Mouse (Mus musculus): Measurements from ENCODE around the gene Nceh1.

Nceh1 gene

DNA sequence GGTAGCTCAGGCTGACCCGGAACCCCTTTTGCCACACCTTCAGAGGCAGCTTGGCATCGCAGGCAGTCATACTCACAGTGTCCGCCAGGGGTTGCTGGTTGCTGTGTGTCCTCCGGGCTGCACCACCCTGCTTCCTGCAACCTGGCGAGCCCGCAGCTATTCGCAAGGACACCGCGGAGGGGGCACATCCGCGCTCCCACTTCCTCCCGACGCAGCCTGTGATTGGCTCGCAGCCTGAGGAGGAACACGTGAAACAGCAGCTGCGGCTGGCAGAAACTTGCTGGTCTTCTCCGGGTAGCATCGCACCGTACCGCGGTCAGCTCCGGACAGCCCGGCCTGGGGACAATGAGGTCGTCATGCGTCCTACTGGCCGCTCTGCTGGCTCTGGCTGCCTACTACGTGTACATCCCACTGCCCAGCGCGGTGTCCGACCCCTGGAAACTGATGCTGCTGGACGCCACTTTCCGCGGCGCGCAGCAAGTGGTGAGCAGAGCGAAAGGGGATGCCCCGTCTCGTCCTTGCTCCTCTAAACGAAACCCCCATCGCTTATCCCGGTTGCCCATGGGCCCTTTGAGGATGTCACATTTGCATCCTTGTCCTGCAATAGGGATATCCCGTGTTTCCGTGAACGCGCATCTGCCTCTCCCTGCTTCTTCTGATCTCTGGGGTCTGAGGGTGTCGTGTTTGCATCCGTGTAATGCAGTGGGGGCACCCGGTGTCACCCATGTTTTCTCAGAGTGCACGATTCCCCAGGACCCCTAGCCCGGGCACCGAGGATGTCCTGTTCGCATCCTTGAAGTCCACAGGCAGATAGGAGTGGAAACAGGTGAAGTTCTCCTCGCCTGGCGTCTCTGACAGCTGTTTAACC is at the start of gene Nceh1:
Gene Nceh1, plus strand, starts transcription at position 233 of the 868 bp plus-strand sequence.
- DNase-seq (ENCODE audit: inconsistent age in 2 of 2, low spot score in 1 of 2) = peak; percentile 97 to 99

DNA sequence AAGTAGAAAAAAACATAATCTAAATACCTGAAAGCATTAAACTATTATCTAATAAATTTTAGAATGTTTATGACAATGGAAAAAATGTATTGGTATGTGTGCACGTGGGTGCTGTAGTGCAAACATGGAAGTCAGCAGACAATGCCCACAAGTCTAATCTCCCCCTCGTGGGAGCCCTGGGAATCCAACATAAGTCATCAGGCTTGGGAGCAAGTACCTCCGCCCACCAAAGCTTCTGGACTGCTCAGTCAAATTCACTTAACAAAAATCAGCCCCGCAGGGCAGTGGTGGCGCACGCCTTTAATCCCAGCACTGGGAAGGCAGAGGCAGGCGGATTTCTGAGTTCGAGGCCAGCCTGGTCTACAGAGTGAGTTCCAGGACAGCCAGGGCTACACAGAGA is 42.7 kb upstream of the Nceh1 start:
- no peak for DNase-seq (ENCODE audit: inconsistent age in 2 of 2, low spot score in 1 of 2)

DNA sequence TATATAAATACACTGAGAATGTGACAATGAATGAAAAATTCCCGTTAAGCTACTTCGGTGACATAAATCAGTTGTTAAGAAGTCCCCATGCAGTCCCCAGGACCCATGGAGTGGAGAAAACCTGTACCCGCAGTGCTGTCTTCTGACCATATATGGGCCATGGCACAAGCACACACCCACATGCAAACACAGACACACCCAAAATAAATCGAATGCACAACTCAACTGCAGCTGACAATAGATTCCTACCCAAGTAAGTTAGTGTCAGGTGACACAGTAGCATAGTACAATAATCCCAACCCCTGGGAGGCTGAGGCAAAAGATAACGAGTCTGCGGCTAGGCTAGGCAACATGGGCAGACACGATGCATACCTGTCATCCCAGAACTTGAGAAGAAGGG is 39.2 kb upstream of the Nceh1 start:
- no peak for DNase-seq (ENCODE audit: inconsistent age in 2 of 2, low spot score in 1 of 2)

DNA sequence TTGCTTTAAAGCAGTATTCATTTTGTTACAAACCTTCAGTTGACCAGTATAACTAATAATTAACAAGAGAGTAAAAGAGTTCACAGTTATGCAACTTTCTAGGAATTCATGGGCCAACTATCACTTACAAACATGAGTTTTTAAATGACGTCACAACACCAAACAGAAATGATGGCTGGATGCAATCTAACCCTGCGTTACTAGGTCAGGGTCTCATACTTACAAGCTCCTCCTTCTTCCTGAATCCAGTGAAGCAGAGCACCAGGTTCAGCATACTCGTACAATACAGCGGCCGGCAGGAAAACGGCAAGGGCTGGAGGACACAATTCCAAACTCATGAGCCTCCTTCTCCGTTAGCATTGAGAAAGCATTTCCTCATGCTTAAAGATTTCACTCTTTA is 37.0 kb upstream of the Nceh1 start:
- DNase-seq (ENCODE audit: inconsistent age in 2 of 2, low spot score in 1 of 2) = peak in 1 of 2 experiments; percentile 53

DNA sequence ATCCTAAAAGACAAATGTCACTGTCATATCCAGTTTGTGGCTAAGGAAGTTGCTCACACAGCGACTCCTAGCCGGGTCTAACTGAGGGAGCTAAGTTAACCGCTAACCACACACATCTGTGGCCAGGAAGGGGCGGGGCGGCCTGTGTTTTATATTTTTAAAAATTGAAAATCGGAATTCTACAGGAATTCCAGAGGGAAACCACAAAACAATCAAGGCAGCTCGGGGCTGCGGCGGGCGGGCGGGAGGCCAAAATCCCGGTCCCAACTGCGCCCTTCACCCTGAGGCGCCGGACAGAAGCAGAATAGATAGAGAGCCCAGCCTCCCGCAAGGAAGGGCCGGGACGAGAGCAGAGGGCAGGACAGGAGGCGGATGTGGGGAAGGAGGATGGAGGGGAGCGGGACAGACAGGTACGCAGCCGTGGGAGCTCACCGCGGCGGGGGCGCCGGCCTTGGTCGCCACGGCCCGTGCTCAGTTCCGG is 29.5 kb upstream of the Nceh1 start:
- DNase-seq (ENCODE audit: inconsistent age in 2 of 2, low spot score in 1 of 2) = no peak

DNA sequence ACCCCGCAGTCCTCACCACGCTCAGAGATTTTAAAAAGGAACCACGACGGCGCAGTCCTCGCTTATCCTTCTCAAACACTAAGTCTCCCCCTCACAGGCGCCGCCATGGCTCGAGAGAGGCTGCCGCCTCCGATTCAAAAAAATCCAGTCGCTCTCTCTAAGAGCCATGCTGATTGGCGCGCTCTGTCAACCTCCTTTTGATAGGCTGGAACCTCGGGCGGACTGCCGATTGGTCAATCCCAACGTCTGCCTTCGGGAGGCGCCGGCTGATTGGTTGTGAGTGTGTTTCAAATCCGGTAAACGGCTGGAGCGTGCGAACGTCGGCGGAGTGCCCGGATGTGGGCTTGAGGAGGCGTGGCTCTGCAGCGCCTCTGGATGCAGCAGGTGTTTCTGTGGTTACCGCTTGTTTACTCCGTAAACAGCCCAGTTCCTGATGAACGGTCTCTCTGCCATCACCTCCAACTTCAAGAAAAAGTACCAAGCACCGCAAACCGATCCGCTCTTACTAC is 29.0 kb upstream of the Nceh1 start, which contains the start of gene Ect2:
Gene Ect2, minus strand, starts transcription at position 178 of the 509 bp plus-strand sequence.
- DNase-seq (ENCODE audit: inconsistent age in 2 of 2, low spot score in 1 of 2) = peak; percentile 98 to 100

DNA sequence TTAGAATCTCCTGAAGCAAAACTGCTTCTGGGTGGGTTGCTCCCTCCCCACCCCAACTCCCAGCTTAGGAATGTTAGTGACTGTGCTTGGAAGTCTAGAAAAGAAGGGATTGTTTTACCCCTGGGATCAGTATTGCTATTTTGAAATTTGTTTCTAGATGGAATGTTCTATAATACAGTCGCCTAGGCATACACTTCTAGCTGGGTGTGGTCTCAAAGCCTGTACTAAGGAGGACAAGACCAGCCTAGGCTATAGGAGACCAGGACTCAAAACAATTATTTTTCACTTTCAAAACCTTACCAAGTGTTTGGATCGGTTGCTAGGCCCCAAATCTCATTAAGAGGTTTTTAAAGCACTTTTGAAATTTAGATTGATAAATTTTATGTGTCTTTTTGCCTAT is 28.5 kb upstream of the Nceh1 start:
- DNase-seq (ENCODE audit: inconsistent age in 2 of 2, low spot score in 1 of 2) = no peak

DNA sequence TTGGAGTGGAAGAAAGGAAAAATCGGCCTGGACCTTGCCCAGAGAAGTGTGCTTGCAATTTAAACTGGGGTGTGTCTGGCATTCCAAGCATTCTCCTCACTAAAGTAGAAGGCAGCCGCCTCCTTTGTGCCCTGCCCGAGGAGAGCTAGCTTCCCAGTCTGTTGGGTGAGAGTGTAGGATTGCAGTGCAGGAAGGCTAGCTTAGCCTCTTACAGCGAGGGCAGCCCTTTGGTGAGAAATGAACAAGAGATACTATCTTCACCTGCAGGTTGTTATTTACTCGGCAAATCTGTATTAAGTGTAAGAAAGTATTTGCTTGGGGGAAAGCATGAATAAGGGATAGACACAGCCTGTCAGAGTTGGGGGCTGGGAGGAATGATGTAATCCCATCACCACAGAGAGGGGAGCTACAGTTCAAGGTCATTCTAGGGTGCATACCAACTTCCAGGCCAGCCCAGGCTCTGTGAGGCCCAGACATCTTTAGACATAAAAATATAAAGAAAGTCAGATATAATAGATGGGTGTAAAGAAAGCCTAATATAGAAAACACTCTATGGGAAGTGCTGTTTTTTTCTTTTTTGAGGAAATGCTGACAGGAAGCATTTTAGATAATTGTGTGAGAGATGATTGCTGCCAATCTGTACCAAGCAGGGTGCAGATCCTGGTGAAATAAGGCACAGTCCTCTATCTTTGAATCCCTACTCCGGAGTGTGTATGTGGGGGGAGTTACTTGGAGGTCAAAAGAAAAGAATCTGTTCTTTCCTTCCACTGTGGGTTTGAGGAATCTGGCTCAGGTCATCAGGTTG is 27.5 kb upstream of the Nceh1 start:
- peak; percentile 17 to 59 for DNase-seq (ENCODE audit: inconsistent age in 2 of 2, low spot score in 1 of 2)

DNA sequence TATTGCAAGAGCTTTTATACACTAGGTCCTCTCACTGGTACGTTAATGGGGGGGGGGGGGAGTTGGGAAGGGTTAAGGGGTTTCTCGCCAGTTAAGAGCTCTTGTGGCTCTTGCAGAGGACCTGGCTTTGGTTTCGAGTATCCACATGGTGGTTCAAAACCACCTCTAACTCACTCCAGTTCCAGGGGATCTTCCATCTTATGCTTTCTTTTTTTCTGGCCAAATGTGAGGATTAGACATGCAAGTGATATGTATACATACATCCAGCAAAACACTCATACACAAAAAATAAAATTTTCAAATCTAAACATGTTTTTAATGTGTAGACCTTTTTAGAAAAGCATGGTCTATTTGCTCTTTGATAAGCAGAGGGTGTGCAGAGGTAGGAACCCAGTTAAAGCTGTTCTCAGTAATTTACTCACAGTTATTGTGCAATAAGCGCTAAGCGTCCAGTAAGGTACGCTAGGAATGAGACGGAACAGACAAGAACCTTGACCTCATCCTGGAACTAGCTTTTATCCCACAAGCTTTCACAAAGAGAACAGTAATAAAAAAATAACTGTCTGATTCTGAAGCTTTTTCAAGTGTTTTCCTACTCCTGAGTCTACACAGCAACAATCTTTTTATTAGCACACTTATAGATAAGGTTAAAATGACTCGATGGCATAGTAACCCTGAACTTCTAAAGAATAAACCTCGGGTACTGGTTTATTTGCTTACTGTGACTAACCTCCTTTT is 26.7 kb upstream of the Nceh1 start:
- DNase-seq (ENCODE audit: inconsistent age in 2 of 2, low spot score in 1 of 2) = peak in 1 of 2 experiments; percentile 82

DNA sequence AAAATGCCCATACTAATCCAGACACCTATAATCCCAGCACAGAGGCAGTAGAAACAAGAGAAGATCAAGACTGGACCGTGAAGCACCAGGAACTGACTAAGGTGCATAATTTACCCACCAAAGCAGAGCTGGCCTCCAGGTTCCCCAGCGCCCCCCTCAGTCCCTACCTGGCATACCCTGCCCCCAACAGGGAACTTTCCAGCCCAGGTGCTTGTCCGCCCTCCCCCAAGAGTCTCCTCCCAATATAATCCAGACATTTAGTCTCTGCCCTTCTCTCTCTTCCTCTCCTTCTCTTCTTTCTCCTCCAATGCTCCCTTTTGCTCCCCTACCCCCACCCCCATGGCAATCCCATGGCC is 26.2 kb upstream of the Nceh1 start:
- DNase-seq (ENCODE audit: inconsistent age in 2 of 2, low spot score in 1 of 2) = no peak

DNA sequence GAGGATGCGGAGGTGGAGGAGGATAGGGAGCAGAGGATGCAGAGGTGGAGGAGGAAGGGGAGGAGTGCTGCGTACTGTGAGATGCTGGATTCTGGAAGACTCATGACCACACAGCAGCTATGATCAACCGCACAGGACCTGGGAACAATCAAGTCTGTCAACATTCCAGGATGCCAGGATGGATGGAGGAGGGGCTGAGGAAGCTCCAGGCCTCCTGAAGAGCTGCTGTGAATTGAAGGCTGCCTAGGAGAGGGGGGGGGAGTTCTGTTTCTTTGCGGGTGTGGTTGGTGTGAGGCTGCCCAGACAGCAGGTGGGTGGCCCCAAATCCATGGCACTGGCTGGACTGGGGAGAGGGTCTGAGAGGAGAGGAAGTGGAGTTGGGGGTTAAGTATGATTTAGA is 23.9 kb upstream of the Nceh1 start:
- no peak for DNase-seq (ENCODE audit: inconsistent age in 2 of 2, low spot score in 1 of 2)

DNA sequence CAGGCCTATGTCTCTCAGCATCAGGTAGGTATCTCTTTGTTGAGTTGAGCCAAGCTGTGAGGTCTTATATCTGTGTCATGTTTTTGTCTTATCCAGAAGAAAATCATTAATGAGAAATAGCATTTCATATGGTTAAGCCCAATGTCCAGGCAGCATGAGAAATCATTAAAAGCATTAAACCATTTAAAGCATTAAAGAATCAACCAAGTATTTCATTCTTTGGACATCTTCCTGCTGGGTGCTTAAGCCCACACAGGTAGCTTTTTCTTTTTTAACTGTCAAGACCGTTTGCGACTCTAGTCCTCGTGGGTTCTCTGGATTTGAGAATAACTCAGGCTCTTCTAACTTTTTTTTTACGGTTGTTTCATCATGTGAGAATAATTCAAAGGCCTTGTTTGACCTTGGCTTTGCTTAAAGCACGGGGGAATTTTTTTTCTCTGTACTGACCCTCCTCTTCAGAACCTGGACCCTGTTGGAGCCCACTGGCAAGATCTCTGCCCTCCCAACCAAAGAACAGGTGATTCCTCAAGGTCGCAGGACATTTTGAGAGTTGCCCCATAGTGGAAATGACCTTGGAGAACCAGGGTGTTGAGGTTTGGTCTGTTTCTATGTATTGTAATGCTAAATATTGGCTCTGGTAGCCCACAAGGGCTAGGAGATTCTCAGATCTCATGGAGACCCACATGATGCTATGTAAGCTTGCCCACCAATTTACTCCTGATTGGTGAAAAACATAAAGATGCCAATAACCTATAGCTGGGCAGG is 20.9 kb upstream of the Nceh1 start:
- DNase-seq (ENCODE audit: inconsistent age in 2 of 2, low spot score in 1 of 2) = peak in 1 of 2 experiments; percentile 44

DNA sequence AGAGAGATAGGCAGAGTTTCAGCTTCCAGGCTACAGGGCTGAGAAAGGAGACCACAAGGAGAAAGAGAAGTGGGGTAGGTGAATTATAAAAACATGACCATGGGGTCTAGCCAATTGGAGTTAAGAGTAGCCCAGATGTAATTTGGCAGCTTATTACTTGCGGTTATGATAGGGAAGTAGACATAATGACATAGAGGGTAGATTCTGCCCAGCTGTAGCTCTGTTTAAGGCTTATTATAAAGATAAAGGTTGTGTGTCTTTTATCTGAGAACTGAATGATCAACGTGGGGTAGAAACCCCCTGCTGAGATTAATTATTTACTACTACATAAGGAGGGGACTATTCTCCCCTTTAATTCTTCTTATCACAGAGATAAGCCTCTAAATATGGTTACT is 20.4 kb upstream of the Nceh1 start:
- DNase-seq (ENCODE audit: inconsistent age in 2 of 2, low spot score in 1 of 2) = no peak

DNA sequence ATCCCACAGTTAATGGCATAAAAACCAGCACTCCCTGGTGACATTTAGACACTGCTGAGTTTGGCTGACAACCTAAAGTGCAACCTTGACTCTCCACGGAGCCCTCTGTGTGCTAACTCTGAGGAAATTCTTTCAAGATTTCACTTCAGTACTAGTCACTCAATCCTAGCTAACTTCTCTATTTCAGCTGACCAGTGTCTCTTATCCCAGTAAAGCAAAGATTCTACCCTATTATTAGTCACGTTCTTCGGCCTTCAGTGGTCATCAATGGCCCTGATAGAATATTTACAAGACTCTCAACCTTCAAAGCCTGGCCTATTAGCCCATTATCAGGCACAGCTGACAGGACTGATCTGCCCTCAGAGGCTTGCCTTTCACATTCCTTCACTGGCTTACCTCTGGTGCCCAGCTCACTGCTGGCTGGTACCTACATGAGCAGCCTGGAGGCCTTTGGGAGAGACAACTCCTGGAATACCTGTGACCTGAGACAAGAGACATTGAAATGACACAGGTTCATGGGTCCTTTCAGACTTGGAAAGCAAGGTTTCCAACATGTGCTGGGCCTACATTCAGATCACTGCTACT is 17.2 kb upstream of the Nceh1 start:
- DNase-seq (ENCODE audit: inconsistent age in 2 of 2, low spot score in 1 of 2) = peak in 1 of 2 experiments; percentile 86

DNA sequence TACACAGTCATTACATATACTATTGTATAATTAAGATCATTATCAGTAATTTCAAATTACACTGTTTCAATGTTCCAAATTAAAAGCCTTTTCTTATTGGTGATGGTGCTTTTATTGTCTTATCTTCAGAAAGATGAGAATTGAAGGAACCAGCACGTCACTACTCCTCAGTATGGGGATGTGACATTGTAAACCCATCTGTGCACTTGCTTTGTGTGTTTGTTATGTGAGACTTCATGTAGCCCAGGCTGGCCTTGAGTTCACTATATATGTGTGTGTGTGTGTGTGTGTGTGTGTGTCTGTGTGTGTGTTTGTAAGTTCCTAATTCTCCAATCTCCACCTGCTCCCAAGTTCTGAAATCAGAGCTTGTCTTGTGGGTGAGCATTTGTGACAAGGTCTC is 12.5 kb upstream of the Nceh1 start:
- DNase-seq (ENCODE audit: inconsistent age in 2 of 2, low spot score in 1 of 2) = no peak

DNA sequence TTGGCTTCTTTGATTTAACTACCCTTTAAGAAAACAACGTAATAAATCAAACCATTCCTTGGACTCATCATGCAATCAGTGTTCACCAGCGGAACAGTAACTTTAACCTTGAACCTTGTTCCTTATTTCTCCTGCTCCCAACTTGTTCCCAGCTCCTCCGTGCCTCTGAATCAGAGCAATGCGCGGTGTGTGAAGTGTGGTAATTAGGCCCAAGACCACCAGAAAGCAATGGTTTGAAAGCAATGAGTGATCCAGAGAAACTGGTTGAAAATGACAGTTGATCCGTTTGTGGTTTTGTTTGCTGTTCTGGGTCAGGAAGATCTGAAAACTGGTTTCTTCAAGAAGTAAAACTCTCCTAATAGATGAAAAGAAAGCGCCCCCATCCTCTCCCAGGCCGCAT is 3.1 kb upstream of the Nceh1 start:
- peak in 1 of 2 experiments; percentile 79 for DNase-seq (ENCODE audit: inconsistent age in 2 of 2, low spot score in 1 of 2)

DNA sequence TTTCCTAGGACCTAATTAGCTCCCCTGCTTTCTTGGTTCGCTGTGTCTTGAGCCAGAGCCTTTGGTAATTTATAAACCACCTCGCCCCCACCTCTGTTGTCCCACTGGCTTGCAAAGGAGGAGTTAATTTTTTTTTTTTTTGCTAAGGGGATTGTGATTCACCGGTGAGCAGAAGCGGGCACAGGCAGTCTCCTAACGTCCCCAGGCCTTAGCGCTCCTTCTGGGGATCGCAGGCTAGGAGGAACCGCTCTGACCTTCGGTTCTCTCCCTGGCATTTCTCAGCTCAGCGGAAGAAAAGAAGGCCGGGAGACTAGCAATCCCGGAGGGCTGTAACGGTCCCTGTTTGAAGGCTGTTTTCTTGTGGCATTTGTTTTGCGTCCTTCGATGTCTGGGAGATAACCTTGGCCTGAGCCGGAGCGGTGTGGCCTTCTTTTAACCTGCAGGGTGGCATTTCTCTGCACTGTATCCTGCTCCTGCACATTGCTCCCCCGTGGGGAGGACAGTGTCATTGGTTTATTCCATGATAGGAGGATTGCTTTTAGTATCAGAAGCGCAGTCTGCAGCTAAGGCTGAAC is 923 bp downstream of the Nceh1 start:
- DNase-seq (ENCODE audit: inconsistent age in 2 of 2, low spot score in 1 of 2) = peak; percentile 86 to 94

DNA sequence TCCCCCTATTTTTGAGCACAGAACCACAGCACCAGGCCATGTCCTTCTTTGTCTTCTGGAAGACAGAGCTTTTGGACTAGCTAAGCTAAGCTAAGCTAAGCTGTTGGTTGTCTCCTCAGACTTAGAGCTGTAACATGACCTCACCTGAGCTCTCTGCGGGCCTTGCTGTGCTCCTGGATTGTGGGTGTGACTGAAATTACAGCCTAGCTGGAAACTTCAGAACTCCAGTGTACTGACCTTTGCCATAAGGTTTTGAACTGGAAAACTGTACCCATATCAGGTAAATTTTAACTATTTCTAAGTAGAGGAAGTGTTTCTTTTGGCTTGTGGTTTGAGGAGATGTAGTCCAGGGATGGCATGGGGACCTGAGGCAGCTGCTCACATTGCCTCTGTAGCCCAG is 5.6 kb downstream of the Nceh1 start:
- DNase-seq (ENCODE audit: inconsistent age in 2 of 2, low spot score in 1 of 2) = no peak
